Comparison of ENCODE assay signal across 9 mouse cellular contexts in the genomic region with DNA sequence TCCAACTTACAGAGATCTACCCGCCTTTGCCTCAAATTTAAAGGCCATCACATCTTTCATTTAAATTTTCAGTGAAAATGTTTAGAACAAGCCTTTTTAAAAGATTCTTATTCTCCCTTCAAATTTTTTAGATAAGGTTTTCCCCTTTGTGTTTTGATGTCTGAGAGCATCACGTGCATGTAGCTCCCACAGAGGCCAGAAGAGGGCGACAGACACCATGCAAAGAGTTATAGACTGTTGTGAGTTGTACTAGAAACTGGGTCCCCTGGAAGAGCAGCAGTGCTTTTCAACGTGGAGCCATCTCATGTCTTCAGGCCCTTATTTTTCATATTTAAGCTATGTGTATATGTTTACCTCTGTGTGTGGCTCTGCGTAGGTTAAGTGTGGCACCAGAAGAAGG. TPM values are rescaled to one million over a fixed set of nuclear protein-coding genes. Genes with fewer than 3 reads are reported as not detected.
A peak's percentile ranks its signal among the peaks of the same experiment; 100 is the strongest.
DNase-seq lines count a peak whose midpoint lies in the region; ATAC-seq and TF ChIP-seq lines count a peak whose summit lies in the region.
"Had no signal": no experiment of that assay in that cellular context is flagged by ENCODE, and none has a peak within 500 bp of the region (broad histone marks: within the 10 kb centered on the region; RNA-seq: fewer than 3 reads in every experiment).

No protein-coding gene starts in this region.

- WGBS in heart, adult 2 months: 84% methylated on average over 5 of the region's 5 CpGs
- WGBS in heart, embryonic 10.5 days: 81% methylated on average over 5 of the region's 5 CpGs

- no peak for ATAC-seq in inflammation-experienced regulatory T-cells, adult 6 months

- TF ChIP-seq CTCF in heart, adult 2 months (IDR thresholded peaks at IDR 0.05): peak; percentile 94
- peak; percentile 46; the same call in 1 of the 2 replicates for TF ChIP-seq CTCF in brain, embryonic 14.5 days (IDR thresholded peaks at IDR 0.05; ENCODE audit: borderline replicate concordance, extremely low read depth, insufficient read depth, insufficient read length)

- intact Hi-C loops in heart, adult 2 months (cut with DNase I): loop anchor here (2.0 kb wide), 1 partner anchor 15 kb away; a partner anchor contains a TSS

- H3K9me3 ChIP-seq in heart, embryonic 10.5 days: no peaks in the 10 kb centered on the region
- H3K9me3 ChIP-seq: limb, embryonic 12.5 days had no signal

- no peak for TF ChIP-seq POLR2A in heart, adult 2 months (IDR thresholded peaks at IDR 0.05; ENCODE audit: insufficient read depth, low read depth, low read length)
- no peak for TF ChIP-seq POLR2A in brain, embryonic 14.5 days (IDR thresholded peaks at IDR 0.05; ENCODE audit: borderline replicate concordance, extremely low read depth, insufficient read depth, insufficient read length, poor library complexity, severe bottlenecking)

- peak in 1 of 2 experiments; percentile 76 for DNase-seq in heart, adult 2 months
- DNase-seq in heart, embryonic 10.5 days (ENCODE audit: low spot score): no peak
- peak; percentile 60 for DNase-seq in ovary, postnatal 14 days (ENCODE audit: low spot score)
- no peak for DNase-seq in ovary, postnatal 10 days (ENCODE audit: low spot score)
- peak; percentile 6 for DNase-seq in brain, embryonic 14.5 days (ENCODE audit: low read depth)
- peak; percentile 32 for DNase-seq in mesoderm, embryonic 11.5 days (ENCODE audit: low read depth, low spot score)
- no peak for DNase-seq in yolk sac, embryonic 10.5 days (ENCODE audit: low spot score)

- H3K27ac ChIP-seq in heart, adult 2 months: no peak overlapping the region
- H3K27ac ChIP-seq in heart, embryonic 10.5 days: no peak overlapping the region
- H3K27ac ChIP-seq: limb, embryonic 12.5 days had no signal

- no peaks in the 10 kb centered on the region for H3K36me3 ChIP-seq in heart, adult 2 months (ENCODE audit: control insufficient read depth, insufficient read depth, low read length)
- peaks cover 96% of the 10 kb centered on the region for H3K36me3 ChIP-seq in heart, embryonic 10.5 days

- TF ChIP-seq EP300 in heart, adult 2 months (IDR thresholded peaks at IDR 0.05; ENCODE audit: insufficient read depth, low read depth, low read length): no peak

- no peak overlapping the region for H3K4me3 ChIP-seq in heart, adult 2 months
- no peak overlapping the region for H3K4me3 ChIP-seq in heart, embryonic 10.5 days
- H3K4me3 ChIP-seq: limb, embryonic 12.5 days had no signal

- no peaks in the 10 kb centered on the region for H3K27me3 ChIP-seq in heart, adult 2 months (ENCODE audit: control insufficient read depth, insufficient read depth, low read length)
- H3K27me3 ChIP-seq in heart, embryonic 10.5 days (ENCODE audit: insufficient read depth, poor library complexity, severe bottlenecking): no peaks in the 10 kb centered on the region
- H3K27me3 ChIP-seq: limb, embryonic 12.5 days had no signal

- H3K9ac ChIP-seq in heart, adult 2 months (ENCODE audit: low read depth, low read length): no peak overlapping the region
- H3K9ac ChIP-seq: limb, embryonic 12.5 days had no signal

- H3K4me1 ChIP-seq in heart, adult 2 months (ENCODE audit: control insufficient read depth, insufficient read depth, low read length): no peaks in the 10 kb centered on the region
- H3K4me1 ChIP-seq in heart, embryonic 10.5 days: no peaks in the 10 kb centered on the region
- H3K4me1 ChIP-seq: limb, embryonic 12.5 days had no signal

- no peaks in the 10 kb centered on the region for H3K79me2 ChIP-seq in heart, adult 2 months (replicated peaks; ENCODE audit: control insufficient read depth, insufficient read depth, low read length)

RNA-seq across cellular contexts. Expression of a gene that starts 14.9 kb away (rescaled TPM):
- 100 to 1,000 TPM; 102 to 153 TPM for total RNA-seq in heart, adult 2 months (2021)
- polyA plus RNA-seq in heart, adult 2 months (2012; rRNA removed): 32.1 and 112 TPM in 2 replicates
- 69.5 and 75.3 TPM in 2 replicates for polyA plus RNA-seq in heart, embryonic 10.5 days (2016; fragmentation: Nextera tagmentation; extraction: Ambion mirVana)
- 118 and 141 TPM in 2 replicates for polyA plus RNA-seq in brain, embryonic 14.5 days (2012; rRNA removed)
- 10 to 100 TPM; 69.5 to 76.6 (median 69.9) TPM for polyA plus RNA-seq in inflammation-experienced regulatory T-cells, adult 6 months (2017; shearing (Covaris generic))

RNA-seq across cellular contexts. Expression of a gene that starts 36.6 kb away (rescaled TPM):
- 1 to 10 TPM; 6.1 to 9.1 TPM for total RNA-seq in heart, adult 2 months (2021)
- 3.4 TPM in 2 replicates for polyA plus RNA-seq in heart, adult 2 months (2012; rRNA removed)
- 4.6 and 4.9 TPM in 2 replicates for polyA plus RNA-seq in heart, embryonic 10.5 days (2016; fragmentation: Nextera tagmentation; extraction: Ambion mirVana)
- polyA plus RNA-seq in brain, embryonic 14.5 days (2012; rRNA removed): 5.7 and 6.3 TPM in 2 replicates
- 10 to 100 TPM in 1 of 3 experiments, 1 to 10 TPM in 2; 6.9 to 12.5 (median 9.7) TPM for polyA plus RNA-seq in inflammation-experienced regulatory T-cells, adult 6 months (2017; shearing (Covaris generic))

Comparison
In these comparisons a context has a peak if more than half of its experiments do, and no peak if none do; other contexts are left out.
1. DNase-seq: peak in ovary, postnatal 14 days (single experiment), brain, embryonic 14.5 days (single experiment) and mesoderm, embryonic 11.5 days (single experiment); none in heart, embryonic 10.5 days (single experiment), ovary, postnatal 10 days (single experiment) and yolk sac, embryonic 10.5 days (single experiment).